Comparison of ENCODE assay signal across 8 mouse cellular contexts in genomic region chr3:133338851-133339356, GRCm38 (mm10). TPM values are rescaled to one million over a fixed set of nuclear protein-coding genes. Genes with fewer than 3 reads are reported as not detected.
DNase-seq lines count a peak whose midpoint lies in the region; ATAC-seq and TF ChIP-seq lines count a peak whose summit lies in the region.

No protein-coding gene starts in this region.

- DNase-seq in gastrocnemius, postnatal 10 days: peak; percentile 19
- no peak for DNase-seq in gastrocnemius, postnatal 25 days
- DNase-seq in forebrain, embryonic 14.5 days (ENCODE audit: low spot score): peak; percentile 19
- no peak for DNase-seq in hindbrain, embryonic 14.5 days (ENCODE audit: low spot score)
- peak; percentile 53 for DNase-seq in midbrain, embryonic 14.5 days
- no peak for DNase-seq in spleen, postnatal 10 days (ENCODE audit: low spot score in 2 of 2)
- no peak for DNase-seq in stomach, postnatal 0 days (ENCODE audit: low spot score)
- no peak for DNase-seq in kidney, postnatal 14 days

- TF ChIP-seq CTCF in stomach, postnatal 0 days (IDR thresholded peaks at IDR 0.05; ENCODE audit: low read depth): no peak

- H3K9me3 ChIP-seq in forebrain, embryonic 14.5 days (replicated peaks; ENCODE audit: control insufficient read depth, low read length): no peaks in the 10 kb centered on the region
- H3K9me3 ChIP-seq in hindbrain, embryonic 14.5 days (ENCODE audit: control insufficient read depth, low read length): no peaks in the 10 kb centered on the region
- no peaks in the 10 kb centered on the region for H3K9me3 ChIP-seq in midbrain, embryonic 14.5 days (ENCODE audit: control insufficient read depth, low read length)
- H3K9me3 ChIP-seq in stomach, postnatal 0 days (ENCODE audit: control insufficient read depth, low read length): no peaks in the 10 kb centered on the region

- no peak overlapping the region for H3K9ac ChIP-seq in forebrain, embryonic 14.5 days (ENCODE audit: low read length)
- no peak overlapping the region for H3K9ac ChIP-seq in hindbrain, embryonic 14.5 days
- H3K9ac ChIP-seq in midbrain, embryonic 14.5 days (replicated peaks; ENCODE audit: low read length): no peak overlapping the region; the same call in 1 of the 2 replicates
- no peak overlapping the region for H3K9ac ChIP-seq in stomach, postnatal 0 days (ENCODE audit: low read length)

- peak; percentile 30; the same call in 1 of the 2 replicates for ATAC-seq in forebrain, embryonic 14.5 days
- 0 out of 2 replicates have a peak, but pooled peaks have one; percentile 28 for ATAC-seq in hindbrain, embryonic 14.5 days (ENCODE audit: low FRiP score)
- peak; percentile 35; the same call in 1 of the 2 replicates for ATAC-seq in midbrain, embryonic 14.5 days (ENCODE audit: low FRiP score, low TSS enrichment)
- ATAC-seq in stomach, postnatal 0 days (ENCODE audit: low FRiP score, low TSS enrichment): no peak

- peaks cover 3% of the 10 kb centered on the region; the same call in 1 of the 2 replicates for H3K4me1 ChIP-seq in forebrain, embryonic 14.5 days (ENCODE audit: control insufficient read depth, insufficient read depth, low read length)
- H3K4me1 ChIP-seq in hindbrain, embryonic 14.5 days (replicated peaks; ENCODE audit: control insufficient read depth, insufficient read depth, low read length): 0 out of 2 replicates have a peak, but pooled peaks cover 6% of the 10 kb centered on the region
- no peaks in the 10 kb centered on the region for H3K4me1 ChIP-seq in midbrain, embryonic 14.5 days (ENCODE audit: control insufficient read depth, insufficient read depth, low read length)
- no peaks in the 10 kb centered on the region for H3K4me1 ChIP-seq in stomach, postnatal 0 days (replicated peaks; ENCODE audit: control insufficient read depth, insufficient read depth)

- 56% methylated on average over 9 of the region's 9 CpGs for WGBS in forebrain, embryonic 14.5 days
- WGBS in hindbrain, embryonic 14.5 days: 61% methylated on average over 9 of the region's 9 CpGs
- 47% methylated on average over 9 of the region's 9 CpGs for WGBS in midbrain, embryonic 14.5 days
- 52% methylated on average over 9 of the region's 9 CpGs for WGBS in stomach, postnatal 0 days

- H3K36me3 ChIP-seq in forebrain, embryonic 14.5 days (ENCODE audit: control insufficient read depth, insufficient read depth, low read length): peaks cover 12% of the 10 kb centered on the region; the same call in 1 of the 2 replicates
- H3K36me3 ChIP-seq in hindbrain, embryonic 14.5 days (replicated peaks; ENCODE audit: control insufficient read depth, insufficient read depth): no peaks in the 10 kb centered on the region; the same call in 1 of the 2 replicates
- H3K36me3 ChIP-seq in midbrain, embryonic 14.5 days (ENCODE audit: control insufficient read depth, insufficient read depth, low read length): no peaks in the 10 kb centered on the region
- 0 out of 2 replicates have a peak, but pooled peaks cover 2% of the 10 kb centered on the region for H3K36me3 ChIP-seq in stomach, postnatal 0 days (ENCODE audit: control insufficient read depth, insufficient read depth, low read length)

- H3K27me3 ChIP-seq in forebrain, embryonic 14.5 days (replicated peaks; ENCODE audit: control insufficient read depth, insufficient read depth, low read length): no peaks in the 10 kb centered on the region
- no peaks in the 10 kb centered on the region for H3K27me3 ChIP-seq in hindbrain, embryonic 14.5 days (ENCODE audit: control insufficient read depth, insufficient read depth, low read length)
- no peaks in the 10 kb centered on the region for H3K27me3 ChIP-seq in midbrain, embryonic 14.5 days (ENCODE audit: control insufficient read depth, insufficient read depth, low read length)
- no peaks in the 10 kb centered on the region for H3K27me3 ChIP-seq in stomach, postnatal 0 days (ENCODE audit: control insufficient read depth, insufficient read depth, low read length)

- TF ChIP-seq EP300 in stomach, postnatal 0 days (optimal IDR thresholded peaks at IDR 0.05): no peak

- H3K4me2 ChIP-seq in forebrain, embryonic 14.5 days (ENCODE audit: low read length): no peak overlapping the region
- no peak overlapping the region for H3K4me2 ChIP-seq in hindbrain, embryonic 14.5 days (replicated peaks)
- H3K4me2 ChIP-seq in midbrain, embryonic 14.5 days (ENCODE audit: low read length): peak overlapping the region; percentile 33
- H3K4me2 ChIP-seq in stomach, postnatal 0 days (replicated peaks; ENCODE audit: low read depth): no peak overlapping the region

- H3K4me3 ChIP-seq in forebrain, embryonic 14.5 days (ENCODE audit: low read depth, low read length): no peak overlapping the region
- H3K4me3 ChIP-seq in hindbrain, embryonic 14.5 days (replicated peaks; ENCODE audit: low read length): no peak overlapping the region
- H3K4me3 ChIP-seq in midbrain, embryonic 14.5 days (replicated peaks; ENCODE audit: low read depth, low read length): no peak overlapping the region
- no peak overlapping the region for H3K4me3 ChIP-seq in stomach, postnatal 0 days (ENCODE audit: low read depth, low read length)

- peak overlapping the region; percentile 40; the same call in 1 of the 2 replicates for H3K27ac ChIP-seq in forebrain, embryonic 14.5 days (ENCODE audit: low read depth, low read length)
- H3K27ac ChIP-seq in hindbrain, embryonic 14.5 days: no peak overlapping the region
- H3K27ac ChIP-seq in midbrain, embryonic 14.5 days (replicated peaks; ENCODE audit: low read depth, low read length): peak overlapping the region; percentile 61; the same call in 1 of the 2 replicates
- no peak overlapping the region for H3K27ac ChIP-seq in stomach, postnatal 0 days (replicated peaks)

RNA-seq across cellular contexts. Expression of gene Ppa2, which starts 29.0 kb away (rescaled TPM):
- total RNA-seq in gastrocnemius, postnatal 10 days (2021): 10 to 100 TPM; 51.0 to 51.3 TPM
- 10 to 100 TPM; 48.5 to 50.2 TPM for total RNA-seq in gastrocnemius, postnatal 25 days (2021)
- 75.5 and 79.9 TPM in 2 replicates for polyA plus RNA-seq in forebrain, embryonic 14.5 days (2014; fragmentation: Nextera tagmentation; extraction: Ambion mirVana)
- 78.2 and 80.1 TPM in 2 replicates for polyA plus RNA-seq in hindbrain, embryonic 14.5 days (2014; fragmentation: Nextera tagmentation; extraction: Ambion mirVana)
- polyA plus RNA-seq in midbrain, embryonic 14.5 days (2014; fragmentation: Nextera tagmentation; extraction: Ambion mirVana): 90.5 and 94.2 TPM in 2 replicates
- polyA plus RNA-seq in stomach, postnatal 0 days (2015; fragmentation: Nextera tagmentation; extraction: Ambion mirVana): 81.2 and 85.7 TPM in 2 replicates

Comparison
In these comparisons a context has a peak if more than half of its experiments do, and no peak if none do; other contexts are left out.
1. DNase-seq: peak in gastrocnemius, postnatal 10 days (single experiment), forebrain, embryonic 14.5 days (single experiment) and midbrain, embryonic 14.5 days (single experiment); none in gastrocnemius, postnatal 25 days (single experiment), hindbrain, embryonic 14.5 days (single experiment), spleen, postnatal 10 days (0 of 2), stomach, postnatal 0 days (single experiment) and kidney, postnatal 14 days (single experiment).
2. H3K27ac ChIP-seq: peak in forebrain, embryonic 14.5 days (single experiment) and midbrain, embryonic 14.5 days (single experiment); none in hindbrain, embryonic 14.5 days (single experiment) and stomach, postnatal 0 days (single experiment).